Mouse (Mus musculus): ENCODE measurements around the gene Prdm1. TPM values are rescaled to one million over a fixed set of nuclear protein-coding genes. Genes with fewer than 3 reads are reported as not detected.

Prdm1 gene
- total RNA-seq, 2 experiments from 2014 or later = 2.3 to 6.2 TPM

- intact Hi-C loops (cut with DNase I) = no loop called here
These were observed 99.0 kb downstream of the Prdm1 start for GRCm38 (mm10) chr10:44429177-44429888.

GRCm38 (mm10) chr10:44427891-44428361 is 100.4 kb downstream of the Prdm1 start:
- intact Hi-C loops (cut with DNase I) = no loop called here
- DNase-seq = peak; percentile 8 to 20

More at GRCm38 (mm10) chr10:44429177-44429888, 99.0 kb downstream of the Prdm1 start:
- no peak for DNase-seq

GRCm38 (mm10) chr10:44427426-44427825 is 100.9 kb downstream of the Prdm1 start:
- intact Hi-C loops (cut with DNase I) = no loop called here
- DNase-seq = no peak

- DNase-seq = peak; percentile 48 to 58
- intact Hi-C loops (cut with DNase I) = no loop called here
These were observed 103.3 kb downstream of the Prdm1 start for GRCm38 (mm10) chr10:44425013-44425412.

- intact Hi-C loops (cut with DNase I) = no loop called here
- no peak for DNase-seq
These were observed 106.4 kb downstream of the Prdm1 start for GRCm38 (mm10) chr10:44421896-44422295.

- DNase-seq = no peak
- intact Hi-C loops (cut with DNase I) = no loop called here
These were observed 108.1 kb downstream of the Prdm1 start for GRCm38 (mm10) chr10:44420211-44420610.

GRCm38 (mm10) chr10:44418901-44419300 is 109.4 kb downstream of the Prdm1 start:
- no peak for DNase-seq
- intact Hi-C loops (cut with DNase I) = no loop called here

- DNase-seq = no peak
- intact Hi-C loops (cut with DNase I) = no loop called here
These were observed 112.7 kb downstream of the Prdm1 start for GRCm38 (mm10) chr10:44415576-44415975.

- intact Hi-C loops (cut with DNase I) = no loop called here
- no peak for DNase-seq
These were observed 118.3 kb downstream of the Prdm1 start for GRCm38 (mm10) chr10:44409958-44410357.

GRCm38 (mm10) chr10:44409054-44409453 is 119.2 kb downstream of the Prdm1 start:
- intact Hi-C loops (cut with DNase I) = no loop called here
- no peak for DNase-seq

GRCm38 (mm10) chr10:44403415-44403814 is 124.9 kb downstream of the Prdm1 start:
- intact Hi-C loops (cut with DNase I) = no loop called here
- peak; percentile 28 to 33 for DNase-seq

GRCm38 (mm10) chr10:44401600-44401999 is 126.7 kb downstream of the Prdm1 start:
- intact Hi-C loops (cut with DNase I) = no loop called here
- DNase-seq = peak in 1 of 2 experiments; percentile 22

GRCm38 (mm10) chr10:44400602-44401001 is 127.7 kb downstream of the Prdm1 start:
- DNase-seq = no peak
- intact Hi-C loops (cut with DNase I) = no loop called here

- no peak for DNase-seq
- intact Hi-C loops (cut with DNase I) = no loop called here
These were observed 128.2 kb downstream of the Prdm1 start for GRCm38 (mm10) chr10:44400119-44400518.

GRCm38 (mm10) chr10:44392855-44393254 is 135.4 kb downstream of the Prdm1 start:
- DNase-seq = no peak
- intact Hi-C loops (cut with DNase I) = no loop called here

GRCm38 (mm10) chr10:44391509-44392290 is 136.6 kb downstream of the Prdm1 start:
- DNase-seq = no peak
- intact Hi-C loops (cut with DNase I) = no loop called here

- DNase-seq = no peak
- intact Hi-C loops (cut with DNase I) = no loop called here
These were observed 138.0 kb downstream of the Prdm1 start for GRCm38 (mm10) chr10:44390286-44390685.

GRCm38 (mm10) chr10:44388706-44389233 is 139.5 kb downstream of the Prdm1 start:
- DNase-seq = no peak
- intact Hi-C loops (cut with DNase I) = no loop called here
